Mouse (Mus musculus) CH12.LX (cell line): ENCODE results near the gene Cd3d.

Experiments used
- CTCF ChIP-seq, 2 experiments: IDR thresholded peaks in 1 of 2; conservative IDR thresholded peaks in 1 of 2; 2 replicates each; pipeline ENCODE4 v1.5.1; 2011 to 2012; ENCODE audit warnings: low read depth in 2 of 2, low read length in 2 of 2, improper control_type of control experiment in 1 of 2, inconsistent platforms in 1 of 2, mild to moderate bottlenecking in 1 of 2, moderate library complexity in 1 of 2
- GABPA ChIP-seq: IDR thresholded peaks from 2 replicates; pipeline ENCODE4 v1.6.1; 2012; ENCODE audit warnings: low read depth, low read length, improper control_type of control experiment, inconsistent platforms; ENCODE audit not compliant: insufficient replicate concordance
- JUND ChIP-seq: conservative IDR thresholded peaks from 2 replicates; pipeline ENCODE4 v1.6.1; 2011; ENCODE audit warnings: low read depth, low read length, improper control_type of control experiment
- MAFK ChIP-seq: IDR thresholded peaks from 2 replicates; pipeline ENCODE4 v1.6.1; 2011; ENCODE audit warnings: low read length, improper control_type of control experiment; ENCODE audit not compliant: insufficient replicate concordance
- MAX ChIP-seq: IDR thresholded peaks from 2 replicates; pipeline ENCODE4 v1.6.1; 2011; ENCODE audit warnings: low read length, improper control_type of control experiment
- MYC ChIP-seq: IDR thresholded peaks from 2 replicates; pipeline ENCODE4 v1.6.1; 2011; ENCODE audit warnings: low read depth, mild to moderate bottlenecking, improper control_type of control experiment, low read length
- NRF1 ChIP-seq: IDR thresholded peaks from 2 replicates; pipeline ENCODE4 v1.6.1; 2014; ENCODE audit warnings: low read depth, mild to moderate bottlenecking, inconsistent platforms, low read length, improper control_type of control experiment, moderate library complexity
- POLR2A ChIP-seq: IDR thresholded peaks from 2 replicates; pipeline ENCODE4 v1.6.1; 2011; ENCODE audit warnings: low read depth, mild to moderate bottlenecking, improper control_type of control experiment, low read length
- UBTF ChIP-seq: IDR thresholded peaks from 2 replicates; pipeline ENCODE4 v1.6.1; 2012; ENCODE audit warnings: low read depth, mild to moderate bottlenecking, inconsistent platforms, low read length, improper control_type of control experiment, moderate library complexity
- ZKSCAN1 ChIP-seq: IDR thresholded peaks from 2 replicates; pipeline ENCODE4 v1.6.1; 2012; ENCODE audit warnings: low read depth, inconsistent platforms, low read length, improper control_type of control experiment, borderline replicate concordance
- ZNF384 ChIP-seq: IDR thresholded peaks from 2 replicates; pipeline ENCODE4 v1.6.1; 2012; ENCODE audit warnings: low read depth, low read length, improper control_type of control experiment, inconsistent platforms

- TF ChIP-seq ZNF384 (no peak), ZKSCAN1 (no peak), CTCF (conservative IDR thresholded peaks at IDR 0.05 in 1 of 2, IDR thresholded peaks at IDR 0.05 in 1 of 2; ENCODE audit: low read depth in 2 of 2, low read length in 2 of 2) (no peak), UBTF (no peak), MYC (no peak), POLR2A (no peak), NRF1 (no peak), MAX (no peak), JUND (no peak), MAFK (no peak), GABPA (no peak)
These were observed 34.3 kb downstream of the Cd3d start for GRCm38 (mm10) chr9:45015841-45016240.
